Mouse (Mus musculus): ENCODE measurements around the gene Vmn1r152. TPM values are rescaled to one million over a fixed set of nuclear protein-coding genes. Genes with fewer than 3 reads are reported as not detected.
"Not testable (repeated sequence)": the region's sequence is repeated elsewhere in the genome, so short reads cannot be mapped to it uniquely, and the experiment has no call there.

Vmn1r152 gene
- polyA plus RNA-seq (2015; fragmentation: Nextera tagmentation; extraction: Ambion mirVana), result not detected in 2 replicates

GRCm38 (mm10) chr7:22522667-22523066, at the start of gene Vmn1r152:
Gene Vmn1r152, plus strand, starts transcription at chr7:22522967.
- not testable (repeated sequence) for ATAC-seq (ENCODE audit: insufficient read depth, low FRiP score); H3K4me2 ChIP-seq (ENCODE audit: low read depth, low read length)

GRCm38 (mm10) chr7:22499578-22499977, 23.2 kb upstream of the Vmn1r152 start, which contains the start of gene Vmn1r151:
Gene Vmn1r151, minus strand, starts transcription at chr7:22499678.
- ATAC-seq (ENCODE audit: insufficient read depth, low FRiP score); H3K36me3 ChIP-seq (ENCODE audit: control insufficient read depth, insufficient read depth, low read length); H3K9me3 ChIP-seq (replicated peaks; ENCODE audit: control insufficient read depth, low read length); H3K4me1 ChIP-seq (ENCODE audit: control insufficient read depth, insufficient read depth, low read length); H3K9ac ChIP-seq (ENCODE audit: low read length); H3K27me3 ChIP-seq (ENCODE audit: control insufficient read depth, insufficient read depth, low read length); H3K27ac ChIP-seq (ENCODE audit: low read length); H3K4me2 ChIP-seq (ENCODE audit: low read depth, low read length); H3K4me3 ChIP-seq (replicated peaks; ENCODE audit: low read length): not testable (repeated sequence)
- WGBS, result 18% methylated on average over 1 of the region's 3 CpGs

More at GRCm38 (mm10) chr7:22522667-22523066, at the start of gene Vmn1r152:
- H3K27ac ChIP-seq (ENCODE audit: low read length); H3K36me3 ChIP-seq (ENCODE audit: control insufficient read depth, insufficient read depth, low read length); H3K27me3 ChIP-seq (ENCODE audit: control insufficient read depth, insufficient read depth, low read length); H3K9me3 ChIP-seq (replicated peaks; ENCODE audit: control insufficient read depth, low read length); H3K9ac ChIP-seq (ENCODE audit: low read length); H3K4me1 ChIP-seq (ENCODE audit: control insufficient read depth, insufficient read depth, low read length); H3K4me3 ChIP-seq (replicated peaks; ENCODE audit: low read length): not testable (repeated sequence)
- no CpG with 5 or more reads among the region's 3 CpGs for WGBS

- H3K27ac ChIP-seq (ENCODE audit: low read length); H3K4me1 ChIP-seq (ENCODE audit: control insufficient read depth, insufficient read depth, low read length); H3K4me3 ChIP-seq (replicated peaks; ENCODE audit: low read length); H3K9me3 ChIP-seq (replicated peaks; ENCODE audit: control insufficient read depth, low read length); ATAC-seq (ENCODE audit: insufficient read depth, low FRiP score); H3K36me3 ChIP-seq (ENCODE audit: control insufficient read depth, insufficient read depth, low read length); H3K4me2 ChIP-seq (ENCODE audit: low read depth, low read length); H3K9ac ChIP-seq (ENCODE audit: low read length); H3K27me3 ChIP-seq (ENCODE audit: control insufficient read depth, insufficient read depth, low read length): not testable (repeated sequence)
- no CpG with 5 or more reads among the region's 1 CpGs for WGBS
Observed at GRCm38 (mm10) chr7:22534787-22535186, 12.0 kb downstream of the Vmn1r152 start, which contains the start of gene Gm8677. Gene Gm8677, minus strand, starts transcription at chr7:22534887.

DNA sequence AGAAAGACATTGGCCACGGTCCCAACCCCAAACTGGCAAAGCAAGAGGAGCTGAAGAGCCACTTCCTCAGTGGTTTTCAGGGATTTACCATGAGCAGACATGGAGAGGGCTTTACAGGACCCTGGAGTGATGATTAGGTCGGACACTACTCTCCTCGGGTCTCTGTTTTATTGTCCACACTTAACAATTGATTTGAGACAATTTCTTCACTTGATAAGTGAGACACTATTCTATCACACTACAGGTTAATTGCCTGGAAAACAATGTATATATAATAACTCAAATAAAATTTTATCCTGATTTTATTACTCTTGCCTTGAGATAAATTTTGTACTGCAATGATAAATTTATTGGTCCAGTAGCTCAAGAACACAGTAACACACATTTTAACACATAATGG, 42.5 kb downstream of the Vmn1r152 start, which contains the start of gene Gm4201:
Gene Gm4201, minus strand, starts transcription at position 101 of the 400 bp plus-strand sequence.
- not testable (repeated sequence) for H3K9me3 ChIP-seq (replicated peaks; ENCODE audit: control insufficient read depth, low read length); H3K4me1 ChIP-seq (ENCODE audit: control insufficient read depth, insufficient read depth, low read length); ATAC-seq (ENCODE audit: insufficient read depth, low FRiP score); H3K27me3 ChIP-seq (ENCODE audit: control insufficient read depth, insufficient read depth, low read length); H3K27ac ChIP-seq (ENCODE audit: low read length); H3K9ac ChIP-seq (ENCODE audit: low read length); H3K4me3 ChIP-seq (replicated peaks; ENCODE audit: low read length); H3K36me3 ChIP-seq (ENCODE audit: control insufficient read depth, insufficient read depth, low read length); H3K4me2 ChIP-seq (ENCODE audit: low read depth, low read length)
- WGBS, result no CpG with 5 or more reads among the region's 3 CpGs

Other genes with a start within 250 kb of the Vmn1r152 start
- not detected in 2 replicates for gene Gm4187, start 193.2 kb upstream of the Vmn1r152 start, polyA plus RNA-seq (2015; fragmentation: Nextera tagmentation; extraction: Ambion mirVana)
- gene Gm8660, start 151.9 kb upstream of the Vmn1r152 start, polyA plus RNA-seq (2015; fragmentation: Nextera tagmentation; extraction: Ambion mirVana), result not detected in 2 replicates
- gene Vmn1r148, start 109.4 kb upstream of the Vmn1r152 start, polyA plus RNA-seq (2015; fragmentation: Nextera tagmentation; extraction: Ambion mirVana), result not detected in 2 replicates
- gene Vmn1r149, start 84.7 kb upstream of the Vmn1r152 start, polyA plus RNA-seq (2015; fragmentation: Nextera tagmentation; extraction: Ambion mirVana), result not detected in 2 replicates
- not detected in 2 replicates for gene Gm10665, start 58.9 kb upstream of the Vmn1r152 start, polyA plus RNA-seq (2015; fragmentation: Nextera tagmentation; extraction: Ambion mirVana)
- not detected in 2 replicates for gene Vmn1r151, start 23.3 kb upstream of the Vmn1r152 start, polyA plus RNA-seq (2015; fragmentation: Nextera tagmentation; extraction: Ambion mirVana)
- not detected in 2 replicates for gene Gm8677, start 11.9 kb downstream of the Vmn1r152 start, polyA plus RNA-seq (2015; fragmentation: Nextera tagmentation; extraction: Ambion mirVana)
- not detected in 2 replicates for gene Gm4201, start 42.4 kb downstream of the Vmn1r152 start, polyA plus RNA-seq (2015; fragmentation: Nextera tagmentation; extraction: Ambion mirVana)
- not detected in 2 replicates for gene Gm4565, start 65.2 kb downstream of the Vmn1r152 start, polyA plus RNA-seq (2015; fragmentation: Nextera tagmentation; extraction: Ambion mirVana)
- gene Vmn1r155, start 135.1 kb downstream of the Vmn1r152 start, polyA plus RNA-seq (2015; fragmentation: Nextera tagmentation; extraction: Ambion mirVana), result not detected in 2 replicates
- not detected in 2 replicates for gene Gm8693, start 169.3 kb downstream of the Vmn1r152 start, polyA plus RNA-seq (2015; fragmentation: Nextera tagmentation; extraction: Ambion mirVana)
- not detected in 2 replicates for gene Gm4567, start 196.7 kb downstream of the Vmn1r152 start, polyA plus RNA-seq (2015; fragmentation: Nextera tagmentation; extraction: Ambion mirVana)
- gene Vmn1r157, start 238.7 kb downstream of the Vmn1r152 start, polyA plus RNA-seq (2015; fragmentation: Nextera tagmentation; extraction: Ambion mirVana), result not detected in 2 replicates

All from stomach, embryonic 16.5 days (tissue).